Mouse (Mus musculus): ENCODE measurements around the gene Hic1. TPM values are rescaled to one million over a fixed set of nuclear protein-coding genes. Genes with fewer than 3 reads are reported as not detected.
A peak's percentile ranks its signal among the peaks of the same experiment; 100 is the strongest.

Hic1 gene
- polyA plus RNA-seq, 1 experiment: not detected

GRCm38 (mm10) chr11:75193256-75194071 is 24.1 kb upstream of the Hic1 start, which contains the start of gene Rtn4rl1:
Gene Rtn4rl1 (plus strand): TSS chr11:75193783.
- no peak within 1 kb of the TSS for H3K27ac ChIP-seq (ENCODE audit: insufficient read depth, low read depth, low read length)
- no peak for TF ChIP-seq POLR2A (IDR thresholded peaks at IDR 0.05; ENCODE audit: borderline replicate concordance, low read depth, low read length)
- TF ChIP-seq CTCF (IDR thresholded peaks at IDR 0.05; ENCODE audit: low read depth, low read length): no peak
- H3K4me3 ChIP-seq (ENCODE audit: insufficient read depth, low read length): peak within 1 kb of the TSS; percentile 47
- peaks cover 7% of the 10 kb centered on the region for H3K4me1 ChIP-seq (ENCODE audit: control insufficient read depth, insufficient read depth, low read length)

DNA sequence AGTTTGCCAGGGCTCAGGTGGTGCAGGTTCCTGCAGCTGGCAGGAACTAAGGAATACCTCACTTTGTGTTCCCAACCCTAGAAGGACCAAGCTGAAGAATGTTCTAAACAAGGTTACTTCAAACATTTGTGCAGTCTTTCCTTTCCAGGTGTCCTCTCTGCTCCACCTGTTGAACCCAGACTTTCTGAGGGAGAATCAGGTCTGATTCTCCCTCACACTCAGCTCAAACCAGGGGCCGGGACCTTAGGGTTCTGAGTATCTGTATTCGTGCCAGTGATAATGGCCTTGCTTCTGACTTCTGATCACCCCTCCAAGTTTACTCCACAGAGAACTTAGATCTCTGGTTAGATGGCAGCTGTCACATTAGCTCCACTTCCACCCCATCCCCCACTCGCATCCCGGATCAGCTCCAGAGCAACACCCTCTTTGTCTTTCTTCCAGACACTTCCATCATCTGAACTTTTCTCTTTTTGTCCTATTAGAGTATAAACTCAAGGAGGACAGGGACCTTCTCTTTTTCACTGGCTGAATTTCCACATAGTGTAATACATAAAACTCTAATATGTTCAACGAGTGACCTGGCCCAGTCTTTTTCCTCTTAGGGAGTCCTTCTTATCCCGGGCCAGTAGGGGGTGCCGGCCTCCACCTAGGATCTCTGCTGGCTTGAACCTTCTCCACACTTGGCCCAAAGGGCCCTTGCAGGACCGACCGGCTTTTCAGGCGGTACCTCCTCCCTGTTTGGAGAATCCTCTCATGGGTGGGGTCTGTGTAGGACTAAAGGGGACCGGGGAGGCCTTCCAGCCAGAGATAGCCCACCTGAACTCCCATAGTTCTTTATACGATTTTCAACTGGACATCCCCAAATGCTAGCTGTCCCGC is 23.3 kb upstream of the Hic1 start:
- H3K27ac ChIP-seq (ENCODE audit: insufficient read depth, low read depth, low read length): no peak overlapping the region
- no peak overlapping the region for H3K4me3 ChIP-seq (ENCODE audit: insufficient read depth, low read length)
- TF ChIP-seq POLR2A (IDR thresholded peaks at IDR 0.05; ENCODE audit: borderline replicate concordance, low read depth, low read length) (no peak), CTCF (IDR thresholded peaks at IDR 0.05; ENCODE audit: low read depth, low read length) (peak; percentile 70)
- H3K4me1 ChIP-seq (ENCODE audit: control insufficient read depth, insufficient read depth, low read length): peaks cover 3% of the 10 kb centered on the region; the same call in 1 of the 2 replicates

DNA sequence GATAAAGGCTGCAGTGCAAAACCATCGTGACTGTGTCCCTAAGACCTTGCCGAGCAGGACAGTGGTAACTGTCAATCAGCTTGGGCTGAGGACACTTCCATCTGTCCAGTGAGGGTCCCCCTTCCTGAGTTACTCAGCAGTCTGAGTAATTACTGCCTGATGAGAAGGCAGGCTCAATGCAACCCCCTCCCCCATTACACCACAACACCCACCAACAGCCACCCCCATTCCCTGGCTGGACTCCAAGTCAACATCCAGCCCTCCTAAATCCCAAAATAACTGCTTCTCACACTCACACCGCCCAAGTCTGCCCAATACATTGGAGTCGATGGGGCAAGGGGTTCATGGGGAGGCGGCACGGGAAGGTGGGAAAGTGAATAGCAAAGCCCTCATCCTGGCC is 22.5 kb upstream of the Hic1 start:
- Histone ChIP-seq H3K4me1 (ENCODE audit: control insufficient read depth, insufficient read depth, low read length) (peaks cover 3% of the 10 kb centered on the region; the same call in 1 of the 2 replicates), H3K4me3 (ENCODE audit: insufficient read depth, low read length) (no peak overlapping the region), H3K27ac (ENCODE audit: insufficient read depth, low read depth, low read length) (no peak overlapping the region)
- no peak for TF ChIP-seq POLR2A (IDR thresholded peaks at IDR 0.05; ENCODE audit: borderline replicate concordance, low read depth, low read length)

DNA sequence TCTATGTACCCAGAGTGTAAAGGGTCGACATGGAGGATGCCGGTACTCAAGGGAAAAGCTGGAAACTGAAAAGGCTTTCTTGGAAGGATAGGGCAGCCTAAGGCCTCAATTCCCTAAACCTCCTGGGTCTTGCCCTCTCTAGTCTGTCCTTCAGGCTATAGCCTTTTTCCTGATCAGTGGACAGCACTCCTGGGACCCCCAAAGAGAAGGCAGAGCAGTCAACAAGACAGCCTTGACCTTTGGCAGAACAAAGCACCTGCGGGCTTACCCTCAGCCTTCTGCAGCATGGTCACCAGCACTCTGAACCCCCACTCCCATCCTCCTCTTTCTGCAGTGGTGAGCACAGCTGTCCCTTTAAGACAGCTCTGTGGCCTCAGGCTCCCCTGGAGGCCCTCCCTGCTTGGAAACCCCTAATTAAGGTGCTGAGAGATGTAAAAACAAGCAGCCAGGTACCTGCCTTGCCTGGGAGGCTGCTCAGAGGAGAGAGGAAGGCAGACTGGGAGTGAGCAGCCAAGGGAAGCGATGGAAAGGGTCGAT is 21.7 kb upstream of the Hic1 start, which contains the start of gene Dph1:
Gene Dph1 (minus strand): TSS at position 337 of the 537 bp plus-strand sequence.
- Histone ChIP-seq H3K4me3 (ENCODE audit: insufficient read depth, low read length) (peak within 1 kb of the TSS; percentile 81), H3K27ac (ENCODE audit: insufficient read depth, low read depth, low read length) (0 out of 2 replicates have a peak within 1 kb of the TSS, but pooled peaks have one; percentile 5), H3K4me1 (ENCODE audit: control insufficient read depth, insufficient read depth, low read length) (peaks cover 3% of the 10 kb centered on the region; the same call in 1 of the 2 replicates)
- TF ChIP-seq CTCF (IDR thresholded peaks at IDR 0.05; ENCODE audit: low read depth, low read length): no peak
- TF ChIP-seq POLR2A (IDR thresholded peaks at IDR 0.05; ENCODE audit: borderline replicate concordance, low read depth, low read length): no peak

DNA sequence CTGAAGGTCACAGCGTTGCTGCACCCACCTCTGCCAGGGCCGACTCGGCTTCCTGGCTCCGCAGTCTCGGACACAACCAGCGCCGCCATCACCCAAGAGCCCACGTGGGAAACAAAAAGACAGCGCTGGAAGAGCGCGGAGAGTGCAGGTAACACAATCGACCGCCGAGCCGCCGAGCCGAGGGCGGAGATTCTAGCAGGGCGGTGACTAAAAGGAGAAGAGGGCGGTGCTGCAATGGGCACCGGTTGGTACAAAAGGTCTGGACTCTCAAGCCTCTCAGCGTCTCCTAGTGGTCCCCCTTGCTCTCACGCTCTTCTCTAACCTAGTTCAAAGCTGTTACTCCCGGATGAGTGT is 21.0 kb upstream of the Hic1 start:
- peak overlapping the region; percentile 81 for H3K4me3 ChIP-seq (ENCODE audit: insufficient read depth, low read length)
- TF ChIP-seq POLR2A (IDR thresholded peaks at IDR 0.05; ENCODE audit: borderline replicate concordance, low read depth, low read length): no peak
- no peak for TF ChIP-seq CTCF (IDR thresholded peaks at IDR 0.05; ENCODE audit: low read depth, low read length)
- no peak overlapping the region for H3K27ac ChIP-seq (ENCODE audit: insufficient read depth, low read depth, low read length)
- peaks cover 3% of the 10 kb centered on the region; the same call in 1 of the 2 replicates for H3K4me1 ChIP-seq (ENCODE audit: control insufficient read depth, insufficient read depth, low read length)

GRCm38 (mm10) chr11:75189713-75190370 is 20.5 kb upstream of the Hic1 start:
- TF ChIP-seq CTCF (IDR thresholded peaks at IDR 0.05; ENCODE audit: low read depth, low read length) (no peak), POLR2A (IDR thresholded peaks at IDR 0.05; ENCODE audit: borderline replicate concordance, low read depth, low read length) (no peak)
- no peaks in the 10 kb centered on the region for H3K4me1 ChIP-seq (ENCODE audit: control insufficient read depth, insufficient read depth, low read length)
- 0 out of 2 replicates have a peak overlapping the region, but pooled peaks have one; percentile 5 for H3K27ac ChIP-seq (ENCODE audit: insufficient read depth, low read depth, low read length)
- peak overlapping the region; percentile 81 for H3K4me3 ChIP-seq (ENCODE audit: insufficient read depth, low read length)

DNA sequence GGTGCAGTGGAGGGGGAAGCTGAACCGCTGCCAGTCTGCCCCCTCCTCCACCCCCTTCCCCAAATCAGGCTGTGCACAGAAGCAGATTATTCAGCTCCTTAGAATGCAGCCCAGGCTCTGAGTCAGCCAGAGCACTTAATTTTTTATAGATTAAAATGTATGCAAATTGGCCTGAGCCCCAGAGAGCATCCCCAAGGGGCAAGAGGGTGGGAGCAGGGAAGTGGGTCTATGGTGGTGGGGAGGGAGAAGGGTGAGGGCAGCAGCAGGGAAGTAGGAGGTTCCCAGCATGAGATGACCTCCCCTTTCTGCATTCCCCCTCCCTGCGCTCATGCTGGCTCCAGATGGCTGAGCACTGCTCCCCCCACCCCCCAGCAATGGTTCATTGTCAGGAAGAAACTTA is 15.7 kb upstream of the Hic1 start:
- no peaks in the 10 kb centered on the region for H3K4me1 ChIP-seq (ENCODE audit: control insufficient read depth, insufficient read depth, low read length)
- TF ChIP-seq POLR2A (IDR thresholded peaks at IDR 0.05; ENCODE audit: borderline replicate concordance, low read depth, low read length) (no peak), CTCF (IDR thresholded peaks at IDR 0.05; ENCODE audit: low read depth, low read length) (no peak)
- H3K4me3 ChIP-seq (ENCODE audit: insufficient read depth, low read length): no peak overlapping the region
- no peak overlapping the region for H3K27ac ChIP-seq (ENCODE audit: insufficient read depth, low read depth, low read length)

DNA sequence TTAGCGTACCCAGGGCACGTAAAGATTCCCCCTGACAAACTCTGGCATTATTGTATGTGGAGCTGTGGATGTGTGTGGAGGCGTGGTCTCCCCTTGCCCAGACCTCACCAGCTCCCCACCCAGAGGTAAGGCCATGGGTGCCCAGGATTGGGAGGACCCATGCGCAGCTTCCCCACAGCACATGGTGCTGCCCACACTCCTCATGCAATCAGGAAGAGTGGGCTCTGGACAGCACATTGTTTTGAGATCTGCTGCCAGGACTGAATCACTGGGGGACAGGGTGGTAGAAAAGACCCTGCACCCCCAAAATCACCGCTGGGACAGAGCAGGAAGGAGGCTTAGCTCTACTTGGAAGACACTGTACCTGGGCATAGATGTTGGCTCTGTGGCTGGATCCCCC is 15.3 kb upstream of the Hic1 start:
- no peaks in the 10 kb centered on the region for H3K4me1 ChIP-seq (ENCODE audit: control insufficient read depth, insufficient read depth, low read length)
- TF ChIP-seq POLR2A (IDR thresholded peaks at IDR 0.05; ENCODE audit: borderline replicate concordance, low read depth, low read length) (no peak), CTCF (IDR thresholded peaks at IDR 0.05; ENCODE audit: low read depth, low read length) (no peak)
- no peak overlapping the region for H3K4me3 ChIP-seq (ENCODE audit: insufficient read depth, low read length)
- no peak overlapping the region for H3K27ac ChIP-seq (ENCODE audit: insufficient read depth, low read depth, low read length)

DNA sequence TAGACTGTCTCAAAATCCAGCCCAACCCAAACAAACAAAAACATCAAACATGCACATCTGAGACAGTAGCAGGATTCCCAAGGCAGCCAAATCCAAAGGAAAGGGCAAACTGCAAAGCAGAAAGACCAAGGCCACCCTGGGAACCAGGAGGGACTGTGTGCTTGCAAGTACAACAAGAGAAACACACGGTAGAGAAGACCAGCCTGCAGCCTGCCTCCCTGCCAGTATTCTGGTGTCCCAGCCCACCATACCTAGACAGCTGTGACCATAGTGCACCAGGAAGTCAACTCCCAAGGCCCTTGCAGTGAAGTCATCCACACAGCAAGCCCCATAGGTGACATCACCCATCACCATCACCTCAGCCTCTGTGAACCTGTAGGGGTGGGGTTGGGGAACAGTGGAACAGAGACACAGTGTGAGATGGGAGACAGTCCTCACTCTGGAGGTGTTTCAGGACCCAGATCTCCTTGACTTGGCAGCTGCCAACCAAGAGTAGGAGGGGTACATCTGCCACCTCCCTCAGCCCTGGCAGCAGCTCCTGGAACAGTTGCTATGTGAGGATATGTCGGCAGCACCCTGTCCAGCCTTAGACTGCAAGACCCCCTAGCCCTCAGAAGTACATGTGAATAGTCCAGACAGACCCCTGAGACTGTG is 14.7 kb upstream of the Hic1 start:
- TF ChIP-seq CTCF (IDR thresholded peaks at IDR 0.05; ENCODE audit: low read depth, low read length) (no peak), POLR2A (IDR thresholded peaks at IDR 0.05; ENCODE audit: borderline replicate concordance, low read depth, low read length) (no peak)
- no peaks in the 10 kb centered on the region for H3K4me1 ChIP-seq (ENCODE audit: control insufficient read depth, insufficient read depth, low read length)
- H3K4me3 ChIP-seq (ENCODE audit: insufficient read depth, low read length): no peak overlapping the region
- H3K27ac ChIP-seq (ENCODE audit: insufficient read depth, low read depth, low read length): no peak overlapping the region
